Mouse (Mus musculus): ENCODE results near the gene Clnk.

Clnk gene

DNA sequence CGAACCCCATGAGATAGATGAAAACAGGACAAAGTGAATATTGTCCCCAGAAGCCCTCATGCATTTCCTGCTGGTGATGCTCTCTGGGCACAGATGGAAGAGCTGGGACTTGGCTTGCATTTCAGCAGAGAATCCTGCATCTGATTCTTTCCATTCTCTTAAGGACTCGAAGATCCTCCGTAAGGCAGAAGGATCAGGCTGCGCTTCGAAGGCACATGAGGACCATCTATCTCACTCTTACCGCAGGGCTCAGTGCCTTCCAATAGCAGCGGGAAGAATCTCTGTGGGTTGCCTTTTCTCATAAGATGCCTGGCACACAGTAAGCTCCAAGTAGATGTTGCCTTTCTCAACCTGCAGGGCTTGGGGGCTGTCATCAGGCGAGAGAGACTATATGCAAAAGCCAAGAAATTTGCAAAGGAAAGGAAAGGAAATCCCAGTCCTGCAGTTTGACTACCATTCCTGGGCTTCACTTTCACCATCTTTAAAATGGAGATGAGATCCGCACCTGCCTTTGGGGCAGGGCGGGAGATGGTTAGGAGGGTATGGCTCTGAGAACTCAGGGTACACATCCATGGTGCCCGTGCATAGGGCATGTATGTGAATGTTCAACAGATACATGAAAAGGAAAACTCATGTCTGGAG lies 167.6 kb downstream of the Clnk start:
- peak; percentile 30 to 35 for DNase-seq

DNA sequence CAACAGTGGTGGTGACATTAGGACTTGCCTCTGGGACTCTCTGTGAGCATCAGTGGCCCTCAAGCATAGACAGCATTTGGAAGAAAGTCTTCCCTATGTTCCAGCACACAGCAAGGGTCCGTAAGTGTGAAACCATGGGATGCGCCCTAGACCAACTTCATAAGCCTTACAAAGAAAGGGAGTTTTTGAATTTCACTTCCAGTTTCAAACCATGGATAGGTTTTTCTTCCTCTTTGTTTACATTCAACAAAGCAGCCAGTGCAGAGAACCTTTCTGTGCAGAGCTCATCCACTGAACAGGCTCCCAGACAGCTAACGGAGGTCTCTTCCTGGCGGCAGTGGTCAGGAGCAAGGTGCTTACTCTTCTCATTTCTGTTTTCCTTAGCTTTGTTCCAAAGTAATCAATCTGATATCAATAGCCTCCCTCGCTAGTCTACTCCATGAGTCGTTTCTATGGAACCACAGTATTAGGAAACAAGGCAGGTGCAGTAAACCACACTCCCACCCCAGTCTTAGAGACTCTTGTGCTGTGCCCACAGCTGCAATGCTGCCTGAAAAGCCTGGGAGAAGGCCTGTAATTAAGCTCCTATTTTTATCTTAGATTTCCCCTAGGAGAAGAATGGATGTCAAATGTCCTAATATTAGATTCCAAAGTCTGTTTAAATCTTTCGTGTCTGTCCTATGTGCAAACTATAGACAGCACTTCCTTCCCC lies 169.1 kb downstream of the Clnk start:
- no peak for DNase-seq

GRCm38 (mm10) chr5:38702941-38703340 lies 173.7 kb downstream of the Clnk start:
- no peak for DNase-seq

DNA sequence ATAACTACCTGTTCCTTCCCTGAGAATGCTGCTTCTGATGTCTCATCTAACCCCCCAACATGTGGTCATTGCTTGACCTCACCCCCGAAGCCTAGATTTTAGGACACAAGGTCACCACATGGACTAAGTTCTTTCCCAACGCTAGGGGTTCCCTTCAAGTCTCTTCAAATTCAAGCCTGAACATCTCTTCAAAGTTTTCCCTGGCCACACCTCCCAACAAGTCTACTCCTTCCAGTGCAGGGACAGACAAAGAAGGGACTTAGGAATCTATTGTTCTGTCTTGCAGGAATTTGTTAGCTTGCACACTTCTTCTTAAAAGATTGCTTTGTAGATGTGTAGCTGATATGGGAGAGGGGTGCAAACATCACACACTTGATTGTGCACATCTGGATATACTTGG lies 174.5 kb downstream of the Clnk start:
- no peak for DNase-seq

DNA sequence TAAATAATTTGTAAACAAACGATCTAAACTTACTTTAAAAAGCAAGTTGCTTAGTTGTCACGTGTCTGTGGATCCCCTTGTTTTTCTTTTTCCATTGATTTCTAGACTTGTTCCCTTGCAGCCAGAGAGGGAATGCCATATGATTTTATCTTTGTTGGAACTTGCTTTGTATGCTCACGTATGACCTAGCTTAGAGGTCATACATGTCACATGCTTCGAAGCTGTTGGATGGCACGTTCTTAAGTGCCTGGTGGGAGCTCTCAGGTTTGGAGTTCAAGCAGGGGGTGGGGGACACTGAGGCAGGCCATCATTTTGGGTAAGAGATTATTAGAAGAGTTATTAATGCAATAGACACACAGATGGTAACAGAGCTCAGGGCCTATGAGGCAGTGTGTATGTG lies 178.1 kb downstream of the Clnk start:
- no peak for DNase-seq

DNA sequence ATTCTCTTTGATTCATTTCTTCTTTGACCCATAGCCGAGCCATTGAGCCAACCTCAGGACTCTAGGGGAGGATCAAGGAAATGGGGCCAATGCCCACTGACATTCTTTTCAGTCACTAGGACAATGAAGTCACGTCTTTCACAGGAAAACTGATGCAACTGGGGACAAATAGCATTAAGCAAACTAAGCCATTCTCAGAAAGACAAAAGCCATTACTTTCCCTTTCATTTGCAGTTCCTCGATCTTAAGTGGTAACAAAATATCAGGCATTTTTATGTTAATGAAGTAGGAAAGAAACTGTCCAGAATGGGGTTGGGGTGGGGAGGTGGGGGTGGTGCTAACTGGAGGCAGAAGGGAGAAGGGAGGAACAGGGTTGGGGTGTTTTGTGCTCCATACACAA lies 178.6 kb downstream of the Clnk start:
- no peak for DNase-seq

DNA sequence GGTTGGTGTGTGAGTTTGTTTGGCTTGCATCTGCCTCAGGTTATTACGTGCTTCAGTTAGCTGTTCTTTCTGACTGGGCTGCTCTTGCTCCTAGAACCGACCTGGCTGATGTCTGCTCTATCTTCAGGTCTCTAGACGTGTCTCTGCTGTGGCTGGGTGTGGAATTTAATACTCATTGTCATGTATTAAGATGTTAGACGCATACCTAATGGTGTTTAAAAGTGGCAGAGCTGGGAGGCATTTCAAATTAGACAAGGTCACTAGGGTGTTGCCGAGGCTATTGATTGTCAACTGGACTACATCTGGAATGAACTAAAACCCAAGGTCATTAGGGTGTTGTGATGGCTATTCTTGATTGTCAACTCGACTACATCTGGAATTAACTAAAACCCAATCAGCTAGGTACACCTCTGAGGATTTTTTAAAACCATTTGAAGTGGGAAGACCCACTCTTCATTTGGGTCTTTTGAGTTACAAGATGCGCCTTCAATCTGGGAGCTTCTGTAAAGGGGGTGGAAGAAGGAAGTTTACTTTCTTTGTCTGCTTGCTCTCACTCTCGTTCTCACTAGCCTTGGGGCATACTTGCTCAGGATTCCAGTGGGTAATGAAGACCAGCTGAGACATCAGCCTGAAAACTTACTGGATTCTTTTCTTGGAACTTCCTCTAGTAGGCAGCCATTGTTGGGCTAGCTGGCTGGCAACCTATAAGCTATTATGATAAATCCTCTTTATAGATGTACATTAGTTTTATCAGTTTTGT lies 179.8 kb downstream of the Clnk start:
- DNase-seq = no peak

- DNase-seq = no peak
Measured at GRCm38 (mm10) chr5:38692859-38693258, 183.8 kb downstream of the Clnk start.

DNA sequence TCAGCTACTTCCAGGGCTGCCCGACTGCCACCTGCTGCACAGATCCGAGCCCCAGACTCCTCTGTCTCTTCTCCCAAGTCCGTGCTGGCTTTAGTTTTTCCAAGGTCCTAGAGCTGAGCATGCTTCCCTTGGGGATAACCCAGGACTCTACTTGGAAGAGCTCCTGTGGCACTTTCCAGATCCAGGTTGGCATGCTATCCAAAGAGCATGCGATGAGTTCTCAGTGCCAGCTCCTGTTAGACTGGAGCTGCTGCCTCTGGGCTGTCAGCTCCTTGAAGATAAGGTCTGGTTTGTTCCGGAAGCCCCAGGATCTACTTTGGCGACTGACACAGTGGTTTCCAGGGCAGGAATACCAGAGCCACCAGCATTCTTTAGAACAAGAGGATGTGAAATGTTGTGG lies 187.4 kb downstream of the Clnk start:
- DNase-seq = no peak

DNA sequence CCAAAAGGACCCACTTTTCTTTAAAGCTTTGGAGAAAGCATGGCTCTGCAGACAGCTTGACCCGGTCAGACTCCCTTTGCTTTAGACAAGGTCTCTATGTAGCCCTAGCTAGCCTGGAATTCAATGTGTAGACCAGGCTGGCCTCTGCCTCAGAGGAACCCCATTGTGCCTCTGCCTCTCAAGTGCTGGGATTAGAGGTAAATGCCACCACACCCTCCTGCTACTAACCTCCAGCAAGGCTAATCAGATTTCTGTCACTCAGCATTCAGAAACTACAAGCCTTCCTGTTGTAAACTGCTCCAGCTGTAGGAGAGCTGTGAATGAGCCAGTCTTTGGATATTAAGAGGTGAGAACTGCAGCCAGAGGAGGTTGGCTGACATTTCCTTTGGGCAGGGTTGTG lies 188.9 kb downstream of the Clnk start:
- no peak for DNase-seq

DNA sequence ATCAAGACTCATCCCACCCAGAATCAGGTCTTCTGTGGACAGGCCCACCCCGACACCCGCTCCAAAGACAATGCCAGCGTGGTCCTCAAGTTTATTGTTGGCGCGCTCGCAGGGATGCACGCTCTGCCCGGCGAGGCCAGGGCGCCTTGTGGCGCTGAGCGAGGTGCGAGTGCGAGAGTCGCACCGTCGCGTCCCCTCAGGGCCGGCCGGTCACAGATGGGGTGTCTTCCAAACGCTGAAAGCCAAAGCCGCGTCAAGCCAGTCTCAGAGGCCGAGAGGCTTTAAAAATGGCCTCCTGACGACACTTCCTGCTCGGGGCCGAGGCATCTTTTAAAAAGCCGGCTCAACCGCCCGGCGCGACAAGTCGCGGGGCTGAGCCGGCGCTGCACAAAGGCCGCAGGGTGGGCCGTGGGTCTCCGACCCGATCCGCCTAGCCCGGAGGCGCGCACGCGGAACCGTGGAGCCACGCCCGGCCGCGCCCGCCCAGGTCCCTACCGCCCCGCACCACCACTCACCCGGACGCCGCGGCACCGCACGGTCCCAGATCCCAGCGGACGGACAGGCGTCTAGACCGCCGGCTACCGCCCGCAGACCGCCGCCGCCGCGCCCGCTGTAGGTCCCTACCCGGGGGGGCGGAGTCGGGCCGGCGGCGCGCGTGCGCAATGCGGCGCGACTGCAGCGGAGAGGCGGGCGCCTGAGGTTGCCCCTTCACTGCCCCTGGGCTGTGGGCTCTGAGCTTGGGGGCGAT lies 192.3 kb downstream of the Clnk start, which contains the start of gene Zfp518b:
TSS of gene Zfp518b (minus strand) at position 663 of the 748 bp plus-strand sequence.
- peak; percentile 81 to 88 for DNase-seq

DNA sequence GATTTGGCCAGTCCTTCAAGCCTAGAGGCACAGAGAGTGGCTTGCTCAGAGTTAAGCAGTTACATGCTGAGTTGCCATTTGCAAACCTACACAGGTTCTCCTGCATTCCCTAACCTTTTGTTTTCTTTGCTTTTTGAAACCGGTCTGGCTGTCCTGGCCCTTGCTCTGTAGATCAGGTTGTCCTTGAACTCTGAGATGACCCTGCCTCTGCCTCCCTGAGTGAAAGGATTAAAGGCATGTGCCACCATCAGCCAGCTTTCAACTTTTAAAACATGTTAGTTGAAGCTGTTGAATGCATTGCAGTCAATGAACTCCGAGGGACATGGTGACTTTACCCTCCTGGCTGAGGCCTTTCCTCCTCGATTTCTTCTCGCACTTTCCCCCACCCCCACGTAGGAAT lies 217.8 kb downstream of the Clnk start:
- DNase-seq = no peak

All from cerebellum, postnatal 14 days (tissue).